Mouse (Mus musculus): Measurements from ENCODE around the gene Cd300ld5.
"Not testable (repeated sequence)": the region's sequence is repeated elsewhere in the genome, so short reads cannot be mapped to it uniquely, and the experiment has no call there.

Cd300ld5 gene

GRCm38 (mm10) chr11:115037669-115038068 is at the start of gene Cd300ld5:
Cd300ld5 (minus strand) TSS chr11:115037769.
- TF ChIP-seq GATA4 (IDR thresholded peaks at IDR 0.05; ENCODE audit: insufficient replicate concordance, low read length): not testable (repeated sequence)

- no peak for TF ChIP-seq GATA4 (IDR thresholded peaks at IDR 0.05; ENCODE audit: insufficient replicate concordance, low read length)
Measured at GRCm38 (mm10) chr11:115086213-115086612, 48.6 kb upstream of the Cd300ld5 start.

GRCm38 (mm10) chr11:115085064-115085463 is 47.5 kb upstream of the Cd300ld5 start:
- TF ChIP-seq GATA4 (IDR thresholded peaks at IDR 0.05; ENCODE audit: insufficient replicate concordance, low read length): no peak

- TF ChIP-seq GATA4 (IDR thresholded peaks at IDR 0.05; ENCODE audit: insufficient replicate concordance, low read length): no peak
Measured at GRCm38 (mm10) chr11:115084595-115084994, 47.0 kb upstream of the Cd300ld5 start.

GRCm38 (mm10) chr11:115083376-115084139 is 46.0 kb upstream of the Cd300ld5 start:
- no peak for TF ChIP-seq GATA4 (IDR thresholded peaks at IDR 0.05; ENCODE audit: insufficient replicate concordance, low read length)

GRCm38 (mm10) chr11:115082196-115082595 is 44.6 kb upstream of the Cd300ld5 start:
- no peak for TF ChIP-seq GATA4 (IDR thresholded peaks at IDR 0.05; ENCODE audit: insufficient replicate concordance, low read length)

GRCm38 (mm10) chr11:115081373-115081772 is 43.8 kb upstream of the Cd300ld5 start:
- no peak for TF ChIP-seq GATA4 (IDR thresholded peaks at IDR 0.05; ENCODE audit: insufficient replicate concordance, low read length)

- no peak for TF ChIP-seq GATA4 (IDR thresholded peaks at IDR 0.05; ENCODE audit: insufficient replicate concordance, low read length)
Measured at GRCm38 (mm10) chr11:115080886-115081285, 43.3 kb upstream of the Cd300ld5 start.

GRCm38 (mm10) chr11:115078680-115079079 is 41.1 kb upstream of the Cd300ld5 start:
- no peak for TF ChIP-seq GATA4 (IDR thresholded peaks at IDR 0.05; ENCODE audit: insufficient replicate concordance, low read length)

GRCm38 (mm10) chr11:115077436-115077835 is 39.9 kb upstream of the Cd300ld5 start:
- no peak for TF ChIP-seq GATA4 (IDR thresholded peaks at IDR 0.05; ENCODE audit: insufficient replicate concordance, low read length)

- no peak for TF ChIP-seq GATA4 (IDR thresholded peaks at IDR 0.05; ENCODE audit: insufficient replicate concordance, low read length)
Measured at GRCm38 (mm10) chr11:115075859-115076258, 38.3 kb upstream of the Cd300ld5 start.

GRCm38 (mm10) chr11:115075407-115075806 is 37.8 kb upstream of the Cd300ld5 start:
- no peak for TF ChIP-seq GATA4 (IDR thresholded peaks at IDR 0.05; ENCODE audit: insufficient replicate concordance, low read length)

GRCm38 (mm10) chr11:115073002-115073401 is 35.4 kb upstream of the Cd300ld5 start:
- no peak for TF ChIP-seq GATA4 (IDR thresholded peaks at IDR 0.05; ENCODE audit: insufficient replicate concordance, low read length)

GRCm38 (mm10) chr11:115071631-115072294 is 34.2 kb upstream of the Cd300ld5 start:
- TF ChIP-seq GATA4 (IDR thresholded peaks at IDR 0.05; ENCODE audit: insufficient replicate concordance, low read length): no peak

GRCm38 (mm10) chr11:115071015-115071551 is 33.5 kb upstream of the Cd300ld5 start:
- TF ChIP-seq GATA4 (IDR thresholded peaks at IDR 0.05; ENCODE audit: insufficient replicate concordance, low read length): no peak

GRCm38 (mm10) chr11:115066768-115067167 is 29.2 kb upstream of the Cd300ld5 start:
- TF ChIP-seq GATA4 (IDR thresholded peaks at IDR 0.05; ENCODE audit: insufficient replicate concordance, low read length): no peak

All from liver, adult (tissue).